Mouse (Mus musculus) myocyte (in vitro differentiated cells): ENCODE results near the gene Cdh18. TPM values are rescaled to one million over a fixed set of nuclear protein-coding genes. Genes with fewer than 3 reads are reported as not detected.
"Not testable (repeated sequence)": the region's sequence is repeated elsewhere in the genome, so short reads cannot be mapped to it uniquely, and the experiment has no call there.

Experiments used
- H3K27me3 ChIP-seq: one replicate; pipeline ENCODE4 v1.6.1; 2011; ENCODE audit not compliant: control insufficient read depth, insufficient read depth, insufficient read length
- H3K36me3 ChIP-seq: one replicate; pipeline ENCODE4 v1.6.1; 2011; ENCODE audit not compliant: control insufficient read depth, insufficient read depth
- H3K4me2 ChIP-seq: one replicate; pipeline ENCODE4 v1.6.1; 2011; ENCODE audit warnings: low read depth, control low read depth
- H3K4me3 ChIP-seq: one replicate; pipeline ENCODE4 v1.5.1; 2011; ENCODE audit warnings: mild to moderate bottlenecking, control low read depth, moderate library complexity
- H3K79me2 ChIP-seq: one replicate; pipeline ENCODE4 v1.6.1; 2011; ENCODE audit not compliant: control insufficient read depth, insufficient read depth
- H3ac ChIP-seq: one replicate; pipeline ENCODE4 v1.6.1; 2011; ENCODE audit not compliant: control insufficient read depth, insufficient read length
- CEBPB ChIP-seq: IDR thresholded peaks from 2 replicates; pipeline ENCODE4 v1.6.1; 2011; ENCODE audit warnings: mild to moderate bottlenecking, moderate library complexity; ENCODE audit not compliant: poor library complexity, insufficient read depth, severe bottlenecking
- E2F4 ChIP-seq: IDR thresholded peaks from one replicate; pipeline ENCODE4 v1.6.1; 2011; ENCODE audit warnings: mild to moderate bottlenecking, control low read depth, moderate library complexity; ENCODE audit not compliant: insufficient read depth
- MAX ChIP-seq: IDR thresholded peaks from one replicate; pipeline ENCODE4 v1.6.1; 2011; ENCODE audit warnings: low read depth, mild to moderate bottlenecking, control low read depth
- MYOD1 ChIP-seq, 3 experiments: IDR thresholded peaks; one replicate each; pipeline ENCODE4 v1.6.1; 2011; ENCODE audit warnings: control low read depth in 2 of 3, low read depth in 2 of 3, mild to moderate bottlenecking in 2 of 3, moderate library complexity in 1 of 3; ENCODE audit not compliant: insufficient read length in 2 of 3, control insufficient read depth in 1 of 3
- MYOG ChIP-seq, 3 experiments: IDR thresholded peaks; one replicate each; pipeline ENCODE4 v1.6.1; 2011; ENCODE audit warnings: control low read depth in 2 of 3, low read depth in 2 of 3, mild to moderate bottlenecking in 2 of 3; ENCODE audit not compliant: insufficient read length in 2 of 3, control insufficient read depth in 1 of 3, insufficient read depth in 1 of 3
- POLR2A ChIP-seq: IDR thresholded peaks from one replicate; pipeline ENCODE4 v1.6.1; 2011; ENCODE audit warnings: low read depth, mild to moderate bottlenecking, control low read depth, moderate library complexity; ENCODE audit not compliant: insufficient read length
- POLR2AphosphoS2 ChIP-seq: IDR thresholded peaks from one replicate; pipeline ENCODE4 v1.6.1; 2011; ENCODE audit warnings: low read depth, control low read depth; ENCODE audit not compliant: insufficient read length
- REST ChIP-seq: IDR thresholded peaks from one replicate; pipeline ENCODE4 v1.6.1; 2011; ENCODE audit warnings: mild to moderate bottlenecking, control low read depth, moderate library complexity; ENCODE audit not compliant: insufficient read depth, insufficient read length
- SRF ChIP-seq: IDR thresholded peaks from one replicate; pipeline ENCODE4 v1.6.1; 2011; ENCODE audit warnings: low read depth; ENCODE audit not compliant: control insufficient read depth, insufficient read length
- TCF12 ChIP-seq: IDR thresholded peaks from one replicate; pipeline ENCODE4 v1.6.1; 2011; ENCODE audit warnings: mild to moderate bottlenecking, control low read depth; ENCODE audit not compliant: poor library complexity, insufficient read depth, severe bottlenecking
- TCF3 ChIP-seq: IDR thresholded peaks from one replicate; pipeline ENCODE4 v1.6.1; 2011; ENCODE audit warnings: low read depth, control low read depth; ENCODE audit not compliant: insufficient read length
- USF1 ChIP-seq: IDR thresholded peaks from one replicate; pipeline ENCODE4 v1.6.1; 2011; ENCODE audit warnings: low read depth, mild to moderate bottlenecking, control low read depth, moderate library complexity
- polyA plus RNA-seq: library from polyadenylated mRNA; unstranded; fragments of >200 nt; fragmentation: generic; extraction: Trizol; gene quantifications from one replicate; pipeline ENCODE4 v1.2.1, GENCODE M21; 2012; ENCODE audit warnings: missing spikeins

Cdh18 gene
- polyA plus RNA-seq, 1 experiment = 2.5 TPM

DNA sequence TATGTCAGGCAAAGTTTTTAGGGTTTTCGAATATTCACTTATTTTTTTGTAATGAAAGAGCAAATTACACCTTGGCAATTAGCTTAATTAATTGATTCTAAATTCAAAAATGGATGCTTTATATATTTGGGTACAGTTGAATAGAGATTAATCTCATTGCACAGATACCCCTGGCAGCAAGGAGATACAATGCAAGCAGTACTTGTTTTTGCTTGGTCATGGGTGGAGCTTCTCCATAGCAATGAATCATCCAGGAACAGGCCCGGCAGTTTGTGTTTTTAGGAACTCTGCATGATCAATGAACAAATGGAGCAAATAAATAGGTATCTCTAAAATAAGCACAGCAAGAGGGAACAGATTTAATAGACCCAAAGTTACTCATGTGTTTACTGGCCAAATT is 538.7 kb downstream of the Cdh18 start:
- Histone ChIP-seq H3K79me2 (no peaks in the 10 kb centered on the region), H3K4me3 (no peak overlapping the region), H3K27me3 (no peaks in the 10 kb centered on the region), H3ac (no peak overlapping the region), H3K36me3 (no peaks in the 10 kb centered on the region), H3K4me2 (no peak overlapping the region)
- no peak for TF ChIP-seq SRF
- TF ChIP-seq TCF12 = no peak

DNA sequence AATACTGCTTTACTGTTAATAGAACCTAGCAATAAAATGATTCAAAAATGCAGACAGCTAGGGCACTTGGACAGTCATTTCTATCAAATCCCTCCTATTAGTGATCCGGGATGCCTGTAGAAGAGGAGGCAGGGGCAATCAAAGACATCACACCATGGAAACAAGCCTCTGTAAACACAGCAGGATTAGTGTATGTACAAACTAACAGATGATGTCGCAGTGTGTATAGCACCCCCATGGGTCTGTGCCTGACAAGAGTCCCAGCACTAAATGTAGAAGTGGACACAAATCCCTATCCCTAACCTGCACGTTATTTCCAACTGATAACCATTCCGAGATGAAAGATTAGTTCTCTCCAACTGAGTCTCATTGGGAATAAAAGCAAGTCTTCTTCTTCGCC is 547.8 kb downstream of the Cdh18 start:
- Histone ChIP-seq H3K4me2 (no peak overlapping the region), H3ac (no peak overlapping the region), H3K79me2 (no peaks in the 10 kb centered on the region), H3K36me3 (no peaks in the 10 kb centered on the region), H3K4me3 (no peak overlapping the region), H3K27me3 (no peaks in the 10 kb centered on the region)
- no peak for TF ChIP-seq TCF12
- no peak for TF ChIP-seq MYOD1 (IDR thresholded peaks at IDR 0.05; ENCODE audit: control insufficient read depth in 1 of 3, insufficient read length in 2 of 3, low read depth in 2 of 3)
- TF ChIP-seq USF1 = no peak
- no peak for TF ChIP-seq POLR2AphosphoS2
- TF ChIP-seq MYOG (IDR thresholded peaks at IDR 0.05; ENCODE audit: control insufficient read depth in 1 of 3, insufficient read depth in 1 of 3, insufficient read length in 2 of 3, low read depth in 2 of 3) = no peak
- TF ChIP-seq TCF3 = no peak
- no peak for TF ChIP-seq CEBPB
- no peak for TF ChIP-seq E2F4
- TF ChIP-seq MAX = no peak
- TF ChIP-seq POLR2A = no peak
- no peak for TF ChIP-seq SRF

GRCm38 (mm10) chr15:23104668-23105380 is 556.0 kb downstream of the Cdh18 start:
- no peak for TF ChIP-seq E2F4
- TF ChIP-seq POLR2AphosphoS2 = no peak
- no peak for TF ChIP-seq MYOD1 (IDR thresholded peaks at IDR 0.05; ENCODE audit: control insufficient read depth in 1 of 3, insufficient read length in 2 of 3, low read depth in 2 of 3)
- no peak for TF ChIP-seq POLR2A
- no peak for TF ChIP-seq TCF12
- no peak for TF ChIP-seq REST
- TF ChIP-seq TCF3 = no peak
- TF ChIP-seq MYOG (IDR thresholded peaks at IDR 0.05; ENCODE audit: control insufficient read depth in 1 of 3, insufficient read depth in 1 of 3, insufficient read length in 2 of 3, low read depth in 2 of 3) = no peak
- no peak for TF ChIP-seq MAX
- TF ChIP-seq SRF = no peak
- TF ChIP-seq CEBPB = no peak
- TF ChIP-seq USF1 = no peak
- Histone ChIP-seq H3K4me3 (no peak overlapping the region), H3ac (no peak overlapping the region), H3K27me3 (no peaks in the 10 kb centered on the region), H3K36me3 (no peaks in the 10 kb centered on the region), H3K79me2 (no peaks in the 10 kb centered on the region), H3K4me2 (no peak overlapping the region)

DNA sequence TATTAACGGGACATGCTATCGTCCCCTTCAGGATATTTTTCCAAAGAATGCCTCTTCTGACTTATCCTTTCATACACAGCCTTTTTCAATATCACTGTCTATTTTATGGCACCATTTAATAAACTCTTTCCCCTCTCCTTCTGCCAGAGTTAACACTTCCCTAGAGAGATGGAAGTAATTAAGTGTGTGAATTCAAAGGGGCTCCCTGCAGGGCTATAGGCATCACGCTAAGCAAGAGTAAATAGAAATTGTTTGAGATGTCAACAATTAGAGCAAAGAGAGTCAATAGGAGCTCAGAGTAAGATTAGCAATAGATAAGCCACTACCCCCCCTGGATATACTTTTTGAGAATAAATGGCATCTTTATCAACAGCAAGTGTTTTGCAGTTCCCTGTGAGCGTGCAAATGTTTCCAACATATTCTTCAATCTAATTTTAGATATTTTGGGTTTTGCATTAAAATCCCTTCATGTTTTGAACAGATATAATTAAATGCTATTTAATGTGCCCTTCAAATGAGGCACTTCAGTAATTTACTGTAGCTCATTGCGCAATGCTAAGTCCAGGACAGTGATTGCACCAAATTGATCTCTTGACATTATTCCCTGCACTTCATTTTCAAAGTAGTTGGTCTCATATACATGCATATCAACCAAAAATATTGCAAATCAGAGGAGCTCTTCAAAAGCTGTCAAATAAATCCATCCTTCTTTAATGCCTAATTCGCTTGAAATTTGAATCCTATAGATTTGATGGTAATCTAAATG is 586.3 kb downstream of the Cdh18 start:
- Histone ChIP-seq H3K4me3 (no peak overlapping the region), H3K36me3 (no peaks in the 10 kb centered on the region), H3K27me3 (no peaks in the 10 kb centered on the region), H3ac (no peak overlapping the region), H3K79me2 (no peaks in the 10 kb centered on the region), H3K4me2 (no peak overlapping the region)
- TF ChIP-seq E2F4 = no peak
- peak; percentile 85 for TF ChIP-seq CEBPB
- TF ChIP-seq MYOG (IDR thresholded peaks at IDR 0.05; ENCODE audit: control insufficient read depth in 1 of 3, insufficient read depth in 1 of 3, insufficient read length in 2 of 3, low read depth in 2 of 3) = no peak

DNA sequence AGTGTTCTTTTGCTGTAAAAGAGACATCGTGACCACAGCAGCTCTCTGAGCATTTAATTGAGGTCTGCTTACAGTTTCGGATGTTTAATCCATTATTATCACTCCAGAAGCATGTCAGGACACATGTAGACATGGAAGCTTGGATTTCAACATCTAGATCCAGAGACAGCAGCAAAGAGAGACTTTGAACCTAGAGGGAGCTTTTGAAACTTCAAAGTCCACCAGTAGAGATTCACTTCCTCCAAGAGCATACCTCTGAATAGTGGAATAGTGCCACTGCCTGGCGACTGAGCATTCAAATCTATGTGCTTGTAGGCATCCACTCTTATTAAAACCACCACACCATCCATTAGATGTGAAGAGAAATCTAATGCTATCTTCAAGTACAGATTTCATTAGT is 588.1 kb downstream of the Cdh18 start:
- no peak overlapping the region for H3K4me3 ChIP-seq
- no peak overlapping the region for H3K4me2 ChIP-seq
- H3K36me3 ChIP-seq = no peaks in the 10 kb centered on the region
- H3K79me2 ChIP-seq = no peaks in the 10 kb centered on the region
- no peaks in the 10 kb centered on the region for H3K27me3 ChIP-seq
- H3ac ChIP-seq = no peak overlapping the region
- no peak for TF ChIP-seq CEBPB
- TF ChIP-seq POLR2AphosphoS2 = no peak
- no peak for TF ChIP-seq MYOG (IDR thresholded peaks at IDR 0.05; ENCODE audit: control insufficient read depth in 1 of 3, insufficient read depth in 1 of 3, insufficient read length in 2 of 3, low read depth in 2 of 3)
- no peak for TF ChIP-seq E2F4
- no peak for TF ChIP-seq REST
- TF ChIP-seq TCF12 = no peak
- no peak for TF ChIP-seq MYOD1 (IDR thresholded peaks at IDR 0.05; ENCODE audit: control insufficient read depth in 1 of 3, insufficient read length in 2 of 3, low read depth in 2 of 3)
- TF ChIP-seq TCF3 = no peak

- not testable (repeated sequence) for H3K79me2 ChIP-seq, H3K27me3 ChIP-seq, H3K36me3 ChIP-seq, H3K4me2 ChIP-seq, H3ac ChIP-seq, H3K4me3 ChIP-seq
Measured at GRCm38 (mm10) chr15:23142907-23143306, 594.1 kb downstream of the Cdh18 start.
